Mouse (Mus musculus) heart, postnatal 14 days (tissue): ENCODE results near the gene Mettl2. TPM values are rescaled to one million over a fixed set of nuclear protein-coding genes. Genes with fewer than 3 reads are reported as not detected.
"Not testable (repeated sequence)": the region's sequence is repeated elsewhere in the genome, so short reads cannot be mapped to it uniquely, and the experiment has no call there.

ENCODE experiments used
- DNase-seq, 2 experiments: peaks; one replicate each; pipeline ENCODE4 v3.0.0; 2021 to 2022
- intact Hi-C: fragments of 180-260 bp; cut with DNase I; formaldehyde crosslinking; loops from one replicate; pipeline ENCODE4 v1.15.1; 2025
- long read RNA-seq, 2 experiments: library from polyadenylated mRNA; stranded (forward); transcript quantifications; one replicate each; pipeline ENCODE4 v2.0.0; 2021
- total RNA-seq, 2 experiments: library from RNA; stranded (reverse); gene quantifications; 2 replicates each; pipeline ENCODE4 v1.2.3; 2021

The Mettl2 gene
- total RNA-seq = 10 to 100 TPM in 1 of 2 experiments, 1 to 10 TPM in 1; 9.8 to 10.2 TPM
- long read RNA-seq, experiment 1, transcript Mettl2-201 (9 exons, 1,867 nt) = major isoform, 12 of 15 reads
- long read RNA-seq, experiment 1, partial matches to known transcripts = 0 of 15 reads
- long read RNA-seq, experiment 1, other reads (novel, unspliced or antisense) = 2 of 15 reads
- long read RNA-seq, experiment 2, transcript Mettl2-201 (9 exons, 1,867 nt) = major isoform, 13 of 14 reads
- long read RNA-seq, experiment 2, partial matches to known transcripts = 0 of 14 reads
- long read RNA-seq, experiment 2, other reads (novel, unspliced or antisense) = 1 of 14 reads

DNA sequence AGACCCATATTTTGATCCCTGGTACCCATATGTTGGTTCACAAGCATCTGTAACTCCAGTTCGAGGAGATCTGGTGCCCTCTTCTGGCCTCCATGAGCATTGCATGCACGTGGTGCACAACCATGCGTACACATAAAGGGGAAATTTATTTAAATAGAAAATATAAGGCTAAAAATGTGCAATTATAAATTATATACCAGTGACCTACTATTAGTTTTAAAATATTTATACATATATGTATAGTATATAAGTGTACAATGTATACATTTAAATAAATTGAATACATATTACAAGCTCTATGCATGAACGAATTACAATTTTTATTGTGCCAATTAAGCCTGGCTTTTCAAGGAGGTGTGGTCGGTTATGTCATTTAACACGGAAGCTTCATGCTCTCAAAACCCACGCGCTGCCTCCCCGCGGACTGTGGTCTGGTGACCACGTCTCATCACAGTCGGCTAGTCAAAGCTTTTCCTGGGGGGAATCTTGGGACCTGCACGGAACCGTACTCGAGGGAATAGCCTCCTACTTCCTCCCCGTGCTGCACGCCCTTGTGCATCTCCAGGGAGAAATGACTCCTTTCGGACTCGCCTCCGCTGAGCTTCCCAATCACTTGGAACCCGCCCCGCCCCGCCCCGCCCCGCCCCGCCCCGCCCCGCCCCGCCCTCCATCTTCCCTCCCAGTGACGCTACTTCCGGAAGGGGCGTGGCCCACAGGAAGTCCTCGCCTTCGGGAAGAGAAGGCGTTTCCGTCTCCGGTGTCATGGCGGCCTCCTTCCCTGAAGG lies at the start of gene Mettl2:
Gene Mettl2, plus strand, starts transcription at position 691 of the 785 bp plus-strand sequence.
- intact Hi-C loops = loop anchor here (1.0 kb wide), 1 partner anchor 55 kb away; no protein-coding TSS in a partner anchor
- DNase-seq = peak; percentile 83 to 89

DNA sequence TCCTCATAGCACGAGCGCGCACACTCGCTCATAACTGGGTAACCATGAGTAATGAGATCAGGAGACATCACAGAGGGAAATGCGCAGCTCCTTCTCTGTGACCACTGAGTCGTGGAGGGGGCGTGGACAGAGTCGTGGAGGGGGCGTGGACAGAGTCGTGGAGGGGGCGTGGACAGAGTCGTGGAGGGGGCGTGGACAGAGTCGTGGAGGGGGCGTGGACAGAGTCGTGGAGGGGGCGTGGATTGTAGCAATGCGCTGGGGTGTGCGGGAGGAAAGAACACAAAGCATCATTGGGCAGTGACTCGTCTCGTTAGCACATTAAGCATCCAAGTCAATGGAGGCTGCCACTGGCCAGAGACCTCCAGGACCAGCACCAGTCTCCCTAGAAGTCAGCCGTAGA lies 13.8 kb upstream of the Mettl2 start:
- DNase-seq = not testable (repeated sequence)

DNA sequence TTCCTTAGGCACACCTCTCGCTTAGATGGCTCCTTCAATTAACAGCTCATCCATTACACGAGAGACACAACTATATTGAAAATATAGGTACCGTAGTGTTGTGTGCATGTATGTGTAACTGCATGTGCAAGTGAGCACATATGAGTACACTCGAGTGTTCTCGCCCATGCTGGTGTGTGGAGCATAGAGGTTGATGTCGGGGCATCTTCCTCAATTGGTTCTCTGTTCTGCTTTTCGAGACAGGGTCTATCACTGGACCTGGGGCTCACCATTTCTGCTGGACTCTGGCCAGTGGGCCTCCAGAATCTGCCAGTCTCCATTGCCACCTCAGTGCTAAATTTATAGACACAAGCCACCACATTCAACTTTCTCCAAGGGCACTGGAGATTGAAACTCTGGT lies 8.4 kb upstream of the Mettl2 start:
- no peak for DNase-seq
- intact Hi-C loops = no loop called here

More for the DNA sequence above, 13.8 kb upstream of the Mettl2 start:
- intact Hi-C loops = not testable (repeated sequence)

DNA sequence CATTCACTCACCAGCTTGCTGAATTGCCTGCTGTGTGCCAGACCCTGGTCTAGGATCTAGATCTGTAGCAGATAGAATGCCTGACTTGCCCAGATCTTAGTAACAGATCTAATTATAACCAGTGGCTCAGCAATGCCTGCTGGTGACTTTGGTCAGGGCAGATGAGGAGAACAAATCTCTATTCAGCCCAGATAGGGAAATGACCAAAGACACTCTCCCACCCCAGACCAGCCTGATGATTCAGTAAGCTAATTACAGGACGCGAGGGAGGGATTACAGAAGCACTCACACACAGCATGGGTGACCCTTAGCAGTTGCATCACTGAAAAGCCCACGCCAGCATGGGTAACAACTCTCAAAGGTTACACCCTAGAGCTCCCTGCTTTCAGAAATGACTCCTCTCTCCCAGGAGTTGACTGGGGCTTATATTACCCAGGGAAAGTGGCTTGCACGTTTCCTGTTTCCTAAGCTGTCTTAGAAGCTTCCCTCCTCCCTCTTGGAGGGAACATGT lies 5.6 kb upstream of the Mettl2 start:
- DNase-seq = no peak
- intact Hi-C loops = loop anchor here (5.0 kb wide), 1 partner anchor 528 kb away; no protein-coding TSS in a partner anchor

DNA sequence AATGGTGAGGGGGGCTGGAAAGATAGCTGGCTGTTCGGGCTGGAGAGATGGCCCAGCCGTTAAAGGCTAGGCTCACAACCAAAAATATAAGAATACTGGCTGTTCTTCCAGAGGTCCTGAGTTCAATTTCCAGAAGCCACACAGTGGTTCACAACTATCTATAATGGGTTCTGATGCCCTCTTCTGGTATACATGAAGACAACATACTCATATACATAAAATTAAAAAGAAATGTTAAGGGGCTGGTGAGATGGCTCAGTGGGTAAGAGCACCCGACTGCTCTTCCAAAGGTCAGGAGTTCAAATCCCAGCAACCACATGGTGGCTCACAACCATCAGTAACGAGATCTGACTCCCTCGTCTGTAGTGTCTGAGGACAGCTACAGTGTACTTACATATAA lies 4.4 kb upstream of the Mettl2 start:
- DNase-seq = not testable (repeated sequence)
- intact Hi-C loops = loop anchor here (5.0 kb wide), 1 partner anchor 529 kb away; no protein-coding TSS in a partner anchor

DNA sequence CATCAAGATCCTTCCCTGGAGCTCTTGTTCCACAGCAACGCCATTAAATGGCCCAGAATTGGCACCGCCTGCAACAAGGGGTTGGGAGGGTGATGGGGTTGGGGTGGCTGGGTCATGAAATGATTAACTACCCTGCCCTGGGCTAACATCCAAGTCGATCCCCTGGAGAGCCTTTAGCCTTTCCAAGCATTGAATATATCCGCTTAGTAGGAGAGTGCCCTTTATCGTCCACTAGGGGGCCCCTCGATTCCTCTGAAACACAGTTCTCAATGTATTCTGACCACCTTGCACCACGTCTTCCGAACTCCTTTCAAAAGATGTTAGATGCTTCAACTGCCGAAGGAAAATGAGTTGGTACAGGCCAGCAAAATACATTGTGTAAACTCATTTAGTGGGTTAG lies 2.2 kb upstream of the Mettl2 start:
- intact Hi-C loops = loop anchor here (5.0 kb wide), 1 partner anchor 532 kb away; no protein-coding TSS in a partner anchor
- peak; percentile 33 to 53 for DNase-seq

DNA sequence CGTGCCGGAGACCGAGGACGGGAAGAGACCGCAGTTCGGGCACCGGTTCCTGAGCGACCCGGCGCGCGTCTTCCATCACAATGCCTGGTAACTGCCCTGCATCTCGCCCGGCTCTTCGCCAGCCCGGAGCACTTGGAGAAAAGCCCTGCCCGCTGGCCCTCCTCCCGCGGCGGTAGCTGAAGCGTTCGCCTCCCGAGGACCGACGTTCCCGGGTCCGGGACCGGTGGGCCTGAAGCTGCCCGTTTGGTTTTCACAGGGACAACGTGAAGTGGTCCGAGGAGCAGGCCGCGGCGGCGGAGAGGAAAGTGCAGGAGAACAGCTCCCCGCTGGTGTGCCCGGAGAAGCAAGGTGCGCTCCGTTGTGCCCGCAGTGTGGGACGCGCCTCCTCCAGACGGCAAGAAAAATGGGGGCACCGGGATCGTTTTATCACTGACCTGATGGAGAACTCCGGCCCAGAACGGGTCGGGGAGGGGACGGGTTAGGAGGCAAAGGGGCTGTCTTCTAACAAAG lies 350 bp downstream of the Mettl2 start:
- no peak for DNase-seq
- intact Hi-C loops = loop anchor here (1.0 kb wide), 1 partner anchor 55 kb away; no protein-coding TSS in a partner anchor

DNA sequence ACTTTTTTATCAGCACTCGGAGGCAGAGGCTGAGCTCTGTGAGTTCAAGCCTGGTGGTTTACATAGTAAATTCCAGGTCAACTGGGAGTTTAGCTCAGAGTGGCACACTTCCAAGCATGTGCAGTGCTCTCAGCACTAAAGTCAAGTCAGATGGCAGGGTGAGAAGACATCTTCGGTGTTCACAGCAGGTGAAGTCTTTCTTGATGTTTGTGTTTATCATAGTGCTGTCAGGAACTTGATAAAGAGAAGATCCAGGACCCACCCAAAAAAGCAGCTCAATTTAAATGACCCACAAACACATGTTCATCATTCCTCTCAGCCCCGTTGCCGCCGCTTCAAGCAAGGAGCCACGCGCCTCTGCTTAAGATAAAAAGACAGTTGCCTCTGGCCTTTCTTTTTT lies 9.5 kb downstream of the Mettl2 start:
- DNase-seq = no peak
- intact Hi-C loops = no loop called here

DNA sequence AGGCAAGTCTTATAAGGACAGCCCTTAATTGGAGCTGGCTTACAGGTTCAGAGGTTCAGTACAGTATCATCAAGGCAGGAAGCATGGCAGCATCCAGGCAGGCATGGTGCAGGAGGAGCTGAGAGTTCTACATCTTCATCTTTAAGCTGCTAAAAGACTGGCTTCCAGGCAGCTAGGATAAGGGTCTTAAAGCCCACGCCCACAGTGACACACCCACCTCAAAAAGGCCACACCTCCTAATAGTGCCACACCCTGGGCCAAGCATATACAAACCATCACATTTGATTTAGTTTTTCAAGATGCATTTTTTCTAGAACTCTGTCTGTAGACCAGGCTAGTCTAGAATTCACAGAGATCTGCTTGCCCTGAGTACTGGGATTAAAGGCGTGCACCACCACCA lies 11.0 kb downstream of the Mettl2 start:
- intact Hi-C loops, DNase-seq: not testable (repeated sequence)

DNA sequence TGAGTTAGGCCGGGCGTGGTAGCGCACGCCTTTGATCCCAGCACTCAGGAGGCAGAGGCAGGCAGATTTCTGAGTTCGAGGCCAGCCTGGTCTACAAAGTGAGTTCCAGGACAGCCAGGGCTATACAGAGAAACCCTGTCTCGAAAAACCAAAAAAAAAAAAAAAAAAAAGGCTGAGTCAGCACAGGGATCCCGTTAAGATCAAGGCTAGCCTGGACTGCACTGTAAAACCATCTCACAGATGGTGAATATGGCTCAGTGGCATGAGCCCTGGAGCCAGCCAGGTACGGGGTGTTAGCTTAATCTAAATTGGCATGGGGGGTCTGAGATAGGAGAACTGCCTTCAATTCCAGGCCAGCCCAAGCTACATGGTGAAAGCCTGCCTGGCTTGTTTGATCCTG lies 14.3 kb downstream of the Mettl2 start:
- intact Hi-C loops, DNase-seq: not testable (repeated sequence)

DNA sequence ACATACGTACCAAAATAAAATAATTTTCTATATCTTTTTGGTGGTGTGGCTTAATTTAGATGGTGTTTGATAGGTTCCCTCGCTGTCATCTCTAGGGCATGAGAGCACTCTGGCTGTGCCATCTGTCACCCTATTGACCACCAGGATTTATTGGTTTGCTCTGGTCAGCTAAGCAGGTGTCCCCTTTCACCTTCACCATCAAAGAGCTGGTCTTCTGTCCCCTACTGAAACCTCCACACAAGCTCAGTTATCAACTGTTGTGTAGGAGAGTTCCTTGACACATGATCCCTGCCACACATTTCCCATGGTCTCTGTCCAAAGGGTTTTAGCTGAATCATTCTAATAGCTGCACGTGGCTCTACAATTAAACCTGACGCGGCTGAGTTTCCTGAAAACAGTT lies 14.9 kb downstream of the Mettl2 start:
- intact Hi-C loops = no loop called here

DNA sequence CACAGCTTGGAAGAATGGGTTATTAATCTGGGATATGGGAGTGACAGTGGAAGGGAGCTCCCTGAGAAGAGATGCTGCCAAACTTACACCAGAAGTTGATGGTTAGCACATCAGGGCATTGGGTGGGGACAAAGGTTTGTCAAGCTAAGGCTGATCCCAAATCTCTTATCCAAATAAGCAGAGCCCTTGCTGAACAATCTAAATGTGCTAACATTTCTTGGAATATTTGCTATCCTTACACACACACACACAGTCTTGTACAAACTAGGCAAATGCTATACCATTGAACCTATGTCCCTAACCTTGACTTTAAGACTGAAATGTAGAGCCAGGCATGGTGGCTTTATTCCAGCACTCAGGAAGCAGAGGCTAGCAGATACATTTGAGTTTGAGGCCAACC lies 17.3 kb downstream of the Mettl2 start:
- intact Hi-C loops = no loop called here
- DNase-seq = no peak

More for the DNA sequence above, 14.9 kb downstream of the Mettl2 start:
- DNase-seq = no peak

DNA sequence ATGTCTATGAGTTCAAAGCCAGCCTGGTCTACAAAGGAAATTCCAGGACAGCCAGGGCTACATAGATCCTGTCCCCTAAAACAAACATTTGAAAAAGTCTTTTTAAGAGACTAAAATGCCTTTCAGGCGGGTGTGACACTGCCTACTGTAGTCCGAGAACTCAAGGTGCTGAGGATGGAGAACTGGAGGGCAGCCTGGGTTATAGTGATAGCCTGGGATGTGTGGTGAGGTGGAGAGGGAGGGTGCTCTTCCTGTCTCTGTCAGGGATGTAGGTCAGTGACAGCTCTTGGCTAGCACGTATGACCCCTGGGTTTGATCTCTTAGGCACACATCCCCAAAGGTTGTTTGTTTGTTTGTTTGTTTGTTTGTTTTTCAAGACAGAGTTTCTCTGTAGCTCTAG lies 17.9 kb downstream of the Mettl2 start:
- no peak for DNase-seq
- intact Hi-C loops = no loop called here

DNA sequence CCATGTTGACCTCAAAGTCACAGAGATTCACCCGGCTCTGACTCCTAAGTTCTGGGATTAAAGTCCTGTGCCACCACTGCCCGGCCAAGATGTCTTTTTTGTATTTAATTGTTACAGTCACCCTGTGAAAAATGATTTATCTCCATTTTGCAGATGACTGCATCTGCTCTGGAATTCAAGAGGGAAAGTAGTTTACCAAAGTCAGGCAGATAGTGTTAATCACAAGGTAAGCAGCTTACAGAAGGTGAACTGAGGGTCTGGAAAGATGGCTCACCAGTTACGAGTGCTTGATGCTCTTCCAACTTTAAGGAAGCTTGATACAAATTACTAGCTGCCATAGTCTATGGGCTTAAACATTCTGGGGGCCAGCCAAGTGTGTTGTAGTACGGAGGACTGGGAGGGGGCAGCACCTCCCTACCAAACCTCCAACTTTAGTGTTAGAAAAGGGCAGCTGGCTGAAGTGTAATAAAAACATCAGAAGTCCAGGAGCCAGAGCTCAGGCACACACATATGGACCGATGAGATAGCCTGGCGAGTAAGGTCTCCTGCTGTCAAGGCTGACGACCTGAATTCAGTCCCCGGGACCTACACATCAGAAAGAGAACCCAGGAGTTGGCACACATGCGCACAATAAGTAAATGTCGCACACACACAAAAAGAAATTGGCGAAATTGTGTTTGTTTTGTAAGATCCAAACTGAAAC lies 18.4 kb downstream of the Mettl2 start:
- no peak for DNase-seq
- intact Hi-C loops = no loop called here

DNA sequence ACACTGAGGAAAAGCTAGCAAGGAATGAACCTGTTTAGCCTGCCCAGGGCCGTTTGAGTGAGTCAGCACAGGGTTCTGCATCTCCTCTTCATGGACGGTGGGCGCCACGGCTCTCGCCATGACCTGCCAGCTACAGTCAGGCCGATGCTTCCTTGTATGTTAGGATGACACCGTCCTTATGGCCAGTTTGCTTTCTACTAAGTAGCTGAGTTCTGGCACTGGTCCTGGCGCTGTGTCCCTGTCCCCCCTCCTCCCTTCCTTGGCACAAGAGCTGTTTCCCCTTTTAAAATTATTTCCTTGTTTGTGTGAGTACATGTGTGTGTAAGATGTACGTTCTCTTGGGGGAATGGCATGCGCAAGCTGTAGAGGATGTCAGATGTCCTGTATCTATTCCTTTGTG lies 19.0 kb downstream of the Mettl2 start:
- intact Hi-C loops = no loop called here
- DNase-seq = no peak

DNA sequence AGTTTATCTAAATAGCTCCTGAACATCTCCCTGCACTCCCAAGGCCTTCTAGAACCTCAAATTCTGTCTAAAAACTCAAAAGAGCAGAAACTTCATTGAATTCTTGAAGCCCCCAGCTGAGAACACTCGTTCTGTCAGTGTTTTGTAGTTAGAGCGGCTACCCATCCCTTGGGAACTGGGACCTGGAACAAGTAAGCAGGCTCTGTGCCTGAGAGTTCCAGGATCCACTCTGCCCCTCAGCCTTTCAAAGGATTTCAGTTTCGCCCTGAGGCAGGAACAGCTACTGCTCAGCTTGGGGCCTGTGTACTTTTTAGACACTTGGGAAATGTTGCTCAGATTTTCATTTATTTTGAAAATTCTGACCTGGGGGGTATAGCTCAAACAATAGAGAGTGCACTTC lies 20.4 kb downstream of the Mettl2 start, which contains the start of gene Gm10842:
Gene Gm10842, plus strand, starts transcription at position 301 of the 400 bp plus-strand sequence.
- intact Hi-C loops = no loop called here
- DNase-seq = no peak

DNA sequence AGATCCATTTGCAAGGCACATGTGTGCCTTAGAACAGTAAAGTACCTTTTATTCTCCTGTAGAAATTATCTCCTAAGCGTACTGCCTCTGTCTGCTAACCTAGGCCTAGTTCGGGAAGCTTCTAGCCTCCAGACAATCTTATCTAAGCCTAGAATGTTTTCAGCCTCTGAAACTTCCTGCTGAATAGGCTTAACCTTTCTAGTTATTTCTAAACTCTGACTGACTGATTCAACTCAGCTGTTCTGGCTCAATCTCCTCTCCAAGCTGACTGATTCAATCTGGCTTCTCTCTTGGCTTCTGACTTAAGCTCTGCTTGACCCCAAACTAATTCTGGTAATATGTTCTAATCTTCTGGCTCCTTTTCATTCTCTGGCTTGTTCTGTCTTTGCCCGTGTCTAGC lies 23.1 kb downstream of the Mettl2 start:
- DNase-seq = no peak
- intact Hi-C loops = no loop called here

DNA sequence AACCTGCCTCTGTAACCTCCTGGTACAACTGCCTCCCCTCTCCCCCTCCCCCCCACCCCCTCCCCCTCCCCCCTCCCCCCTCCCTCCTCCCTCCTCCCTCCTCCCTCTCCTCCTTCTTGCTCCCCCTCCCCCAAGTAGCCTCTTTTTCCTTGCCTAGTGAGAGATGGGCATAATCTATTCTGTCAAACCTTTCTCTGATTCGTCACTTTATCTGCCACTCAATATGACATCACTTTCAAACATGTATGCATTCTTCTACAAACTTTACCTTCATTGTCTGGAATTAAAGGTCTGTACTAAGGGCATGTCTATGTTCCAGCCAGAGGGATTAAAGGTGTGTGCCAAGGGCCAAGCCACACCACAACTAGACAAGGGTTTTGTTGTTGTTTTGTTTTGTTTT lies 23.5 kb downstream of the Mettl2 start:
- intact Hi-C loops = no loop called here
- no peak for DNase-seq

DNA sequence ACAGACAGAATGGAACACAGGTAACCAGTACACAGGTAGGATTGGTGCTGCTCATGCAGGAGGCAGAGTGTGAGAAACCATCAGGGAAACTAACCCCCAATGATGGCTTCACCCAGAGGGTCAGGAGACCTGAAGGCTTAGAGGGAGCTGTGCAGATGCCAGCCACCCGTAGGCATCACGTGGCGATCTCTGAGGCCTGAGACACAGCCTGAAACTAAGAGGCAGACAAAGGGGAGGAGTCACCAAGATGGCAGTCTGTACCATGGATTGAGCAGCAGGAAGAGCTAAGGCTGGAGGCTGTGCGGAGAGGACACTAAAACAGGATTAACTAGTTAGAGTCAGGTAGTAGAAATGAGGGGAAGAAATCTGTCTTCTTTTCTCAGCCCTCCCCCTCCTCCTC lies 24.5 kb downstream of the Mettl2 start:
- no peak for DNase-seq
- intact Hi-C loops = no loop called here

DNA sequence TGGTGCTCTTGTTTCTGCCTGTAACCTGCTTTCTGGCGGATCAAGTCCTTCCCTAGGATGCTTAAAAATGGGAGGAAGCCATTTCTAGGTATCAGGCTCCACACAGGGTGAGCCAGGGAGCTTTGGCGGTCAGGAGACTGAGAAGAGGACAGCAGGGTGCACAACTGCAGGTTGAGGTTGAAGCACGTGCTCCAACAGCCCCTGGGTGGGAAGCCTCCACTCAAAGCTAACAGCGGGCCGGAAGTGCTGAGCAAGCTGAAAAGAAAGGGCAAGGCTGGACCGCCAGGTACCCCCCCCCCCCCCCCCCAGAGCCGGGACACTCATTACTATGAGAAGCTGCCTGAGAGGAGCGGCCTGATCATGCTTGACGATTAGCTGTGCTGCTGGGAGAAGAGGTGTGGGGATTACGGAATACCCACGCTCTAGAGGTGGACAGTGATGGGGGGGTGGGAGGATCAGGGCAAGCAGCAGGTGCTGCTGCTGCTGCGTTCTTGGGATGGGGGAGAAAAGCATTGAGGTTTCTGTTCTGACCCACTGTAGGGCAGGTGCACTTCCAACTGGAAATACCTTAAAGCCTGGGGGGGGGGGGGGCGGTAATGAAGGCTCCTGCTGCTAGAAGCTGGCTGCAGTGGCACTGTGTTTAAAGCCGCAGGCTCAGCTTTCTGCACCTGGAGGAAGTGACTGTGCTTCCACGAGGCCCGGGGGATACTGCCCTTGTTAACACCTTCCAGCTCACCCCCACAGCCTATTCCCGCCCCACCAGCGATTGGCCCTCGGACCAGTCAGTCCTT lies 25.2 kb downstream of the Mettl2 start:
- DNase-seq = no peak
- intact Hi-C loops = no loop called here
